Mouse (Mus musculus) yolk sac, embryonic 10.5 days (tissue): ENCODE results near the gene Emilin1.

Source experiments
- DNase-seq: peaks from one replicate; pipeline ENCODE4 v3.0.0-alpha.2; 2017; ENCODE audit warnings: low spot score

The Emilin1 gene

DNA sequence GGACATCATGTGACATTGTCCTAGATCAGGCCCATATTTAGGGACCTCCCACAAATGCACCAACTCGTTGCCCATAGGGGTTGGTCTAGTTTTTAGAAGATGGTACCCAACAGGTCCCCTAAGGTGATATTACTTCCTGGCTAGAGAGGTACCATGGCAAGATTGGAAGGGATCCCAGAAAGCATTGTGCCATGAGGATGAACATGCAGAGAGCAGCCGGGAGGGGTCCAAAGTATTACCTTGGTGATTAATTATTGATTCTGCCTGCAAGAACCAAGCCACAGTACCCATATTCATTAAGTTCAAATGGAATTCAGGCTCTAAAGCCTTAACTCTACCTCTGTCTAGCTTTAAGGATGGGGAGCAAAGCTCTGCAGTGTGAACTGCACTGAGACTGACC is 12.9 kb downstream of the Emilin1 start:
- no peak for DNase-seq

DNA sequence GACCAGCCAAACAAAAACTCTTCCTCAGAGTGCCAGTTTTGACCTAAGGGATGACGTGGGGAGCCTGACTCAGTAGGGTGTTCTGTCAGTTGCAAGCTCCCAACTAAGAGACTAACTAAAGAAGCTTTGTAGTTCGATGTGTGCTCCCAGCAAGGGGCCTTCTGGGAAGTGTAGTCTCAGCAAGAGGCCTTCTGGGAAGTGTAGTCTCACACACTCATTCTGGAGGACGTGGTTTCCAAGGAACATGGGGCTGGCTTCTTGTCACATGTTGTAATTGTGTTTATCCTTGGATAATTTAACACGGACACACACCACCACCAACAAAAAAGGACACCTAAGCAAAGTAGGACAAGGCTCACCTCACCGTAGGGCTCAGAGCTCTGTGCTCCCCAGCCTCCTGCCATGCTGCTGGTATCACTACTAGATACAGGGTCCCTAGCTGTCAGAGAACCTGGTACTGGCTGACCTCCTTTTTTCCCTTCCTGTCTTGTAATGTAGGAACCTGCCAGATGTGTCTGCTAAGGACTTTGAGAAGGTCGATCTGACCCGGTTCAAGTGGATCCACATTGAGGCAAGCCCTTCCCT is 14.8 kb downstream of the Emilin1 start:
- DNase-seq, result no peak

DNA sequence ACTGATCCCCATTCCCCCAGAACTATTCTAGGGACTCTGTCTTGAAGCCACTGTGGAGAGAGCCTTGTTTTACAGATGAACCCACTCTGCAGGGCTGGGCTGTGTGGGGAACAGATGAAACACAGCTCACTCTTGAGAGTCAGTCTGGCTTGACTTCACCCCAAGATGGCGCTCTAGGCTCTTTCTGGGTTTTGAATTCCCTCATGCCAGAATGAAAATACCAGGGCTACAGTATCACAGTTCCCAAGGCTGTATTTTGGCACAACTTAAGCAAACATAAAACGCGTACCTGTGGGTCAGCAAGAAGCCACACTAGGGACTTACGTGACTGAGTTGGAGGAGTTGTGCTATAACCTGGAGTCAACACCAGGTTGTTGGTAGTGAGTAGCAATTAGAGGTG is 16.9 kb downstream of the Emilin1 start:
- DNase-seq, result peak; percentile 19

DNA sequence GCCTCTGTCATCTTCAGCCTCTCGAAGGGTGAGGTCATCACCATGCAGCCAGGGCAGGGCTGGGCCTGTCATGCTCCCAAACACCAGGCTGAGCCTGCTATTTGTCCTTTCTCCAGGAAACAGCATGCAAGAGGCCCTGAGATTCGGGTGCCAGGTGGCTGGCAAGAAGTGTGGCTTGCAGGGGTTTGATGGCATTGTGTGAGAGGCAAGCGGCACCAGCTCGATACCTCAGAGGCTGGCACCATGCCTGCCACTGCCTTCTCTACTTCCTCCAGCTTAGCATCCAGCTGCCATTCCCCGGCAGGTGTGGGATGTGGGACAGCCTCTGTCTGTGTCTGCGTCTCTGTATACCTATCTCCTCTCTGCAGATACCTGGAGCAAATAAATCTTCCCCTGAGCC is 17.6 kb downstream of the Emilin1 start:
- DNase-seq, result no peak

DNA sequence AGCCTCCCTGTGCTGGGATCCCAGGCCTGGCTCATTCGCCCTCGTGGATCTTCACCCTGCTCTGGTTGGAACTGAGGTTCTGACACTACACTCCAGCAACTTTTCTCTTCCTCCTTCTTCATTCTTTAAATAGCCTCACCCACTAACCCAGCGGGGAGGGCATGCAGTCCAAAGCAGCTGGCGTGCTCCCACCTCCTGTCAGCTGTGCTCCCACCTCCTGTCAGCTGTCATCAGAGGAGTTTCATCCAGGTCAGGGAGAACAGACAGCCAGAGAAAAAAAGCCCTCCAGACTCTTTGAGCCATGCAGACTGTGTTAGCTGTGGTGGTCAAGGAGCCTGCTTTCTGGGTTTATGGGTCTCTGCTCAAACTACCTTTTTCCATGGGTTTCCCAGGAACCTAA is 18.2 kb downstream of the Emilin1 start:
- DNase-seq, result no peak

DNA sequence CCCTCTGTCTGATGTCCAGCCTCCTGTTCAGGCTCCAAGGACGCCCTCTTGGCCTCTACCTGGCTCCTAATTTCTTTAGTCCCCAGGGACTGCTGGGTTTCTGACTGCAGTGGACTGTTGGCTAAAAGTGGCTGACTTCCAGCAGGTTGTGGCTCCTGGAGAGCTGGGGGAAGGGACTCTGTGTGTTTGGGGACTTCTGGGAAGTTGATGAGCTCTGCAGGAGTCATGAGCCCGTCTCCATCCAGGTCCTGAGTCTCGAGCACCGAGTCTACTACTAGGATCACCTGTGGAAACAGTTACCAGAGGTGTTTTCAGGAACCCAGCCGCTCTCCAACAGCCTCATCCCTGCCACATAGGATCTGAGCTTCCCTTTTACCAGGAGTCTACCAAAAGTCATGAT is 20.5 kb downstream of the Emilin1 start:
- DNase-seq, result no peak

DNA sequence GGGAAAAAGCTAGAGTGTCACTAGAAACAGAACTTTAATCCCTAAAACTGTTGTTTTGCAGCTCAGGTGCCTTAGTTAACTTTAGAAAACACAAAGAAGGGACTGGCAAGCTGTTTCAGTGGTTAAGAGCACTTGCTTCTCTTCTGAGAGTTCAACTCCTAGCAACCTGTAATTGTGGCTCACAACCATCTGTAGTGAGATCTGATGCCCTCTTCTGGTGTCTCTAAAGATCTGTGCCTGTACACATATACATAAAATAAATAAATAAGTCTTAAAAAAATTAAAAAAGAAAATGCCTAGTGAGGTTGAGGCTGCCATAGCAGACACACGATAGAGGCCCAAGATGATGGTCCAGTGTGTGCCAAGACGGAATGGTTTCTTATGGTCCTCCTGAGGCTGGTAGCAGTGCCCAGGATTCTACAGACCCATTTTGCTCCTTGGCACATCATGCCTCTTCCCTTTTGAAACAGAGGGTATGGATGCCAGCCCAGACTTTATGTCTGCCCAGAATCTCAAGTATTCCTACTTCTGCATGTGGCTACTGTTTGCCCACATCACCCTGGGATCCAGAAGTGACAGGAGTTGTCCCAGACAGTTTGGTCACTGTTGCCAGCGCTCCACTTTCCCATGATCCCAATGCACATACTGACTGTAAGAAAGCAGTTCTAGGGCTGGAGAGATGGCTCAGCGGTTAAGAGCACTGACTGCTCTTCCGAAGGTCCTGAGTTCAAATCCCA is 21.7 kb downstream of the Emilin1 start:
- no peak for DNase-seq

DNA sequence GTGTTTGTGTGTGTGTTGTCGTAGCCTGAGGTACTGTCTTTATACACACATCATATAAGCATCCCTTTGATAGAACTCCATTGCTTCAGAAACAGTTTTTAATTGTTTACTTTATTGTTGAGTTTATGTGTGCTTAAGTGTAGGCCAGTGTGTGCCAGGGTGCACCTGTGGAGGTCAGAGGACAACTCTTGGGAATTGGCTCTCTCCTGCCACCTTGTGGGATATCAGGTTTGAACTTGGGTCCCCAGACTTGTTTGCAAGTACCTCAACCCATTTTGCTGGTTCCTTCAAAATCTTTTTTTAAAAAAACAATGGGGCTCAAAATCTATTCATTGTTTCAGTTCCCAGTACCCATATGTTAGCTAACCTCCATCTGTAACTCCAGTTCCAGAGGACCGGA is 29.8 kb downstream of the Emilin1 start:
- DNase-seq, result no peak

DNA sequence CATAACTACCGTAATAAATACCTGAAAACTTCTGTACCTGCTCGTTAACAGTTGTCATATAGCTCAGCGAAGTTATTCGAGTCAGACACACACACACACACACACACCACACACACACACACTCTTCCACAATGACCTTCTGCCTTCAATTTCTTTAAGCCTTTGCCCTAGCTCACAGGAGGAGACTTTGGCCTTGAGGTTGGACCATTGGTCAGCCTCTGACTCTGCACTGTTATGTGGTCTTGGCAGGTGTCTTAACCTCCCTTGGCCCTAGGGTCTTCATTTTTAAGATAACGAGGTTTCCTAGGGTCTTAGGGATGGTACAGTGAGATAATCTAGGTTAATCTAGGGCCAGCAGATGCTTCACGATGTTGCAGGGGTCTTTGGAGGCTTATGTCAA is 31.1 kb downstream of the Emilin1 start:
- DNase-seq, result no peak

DNA sequence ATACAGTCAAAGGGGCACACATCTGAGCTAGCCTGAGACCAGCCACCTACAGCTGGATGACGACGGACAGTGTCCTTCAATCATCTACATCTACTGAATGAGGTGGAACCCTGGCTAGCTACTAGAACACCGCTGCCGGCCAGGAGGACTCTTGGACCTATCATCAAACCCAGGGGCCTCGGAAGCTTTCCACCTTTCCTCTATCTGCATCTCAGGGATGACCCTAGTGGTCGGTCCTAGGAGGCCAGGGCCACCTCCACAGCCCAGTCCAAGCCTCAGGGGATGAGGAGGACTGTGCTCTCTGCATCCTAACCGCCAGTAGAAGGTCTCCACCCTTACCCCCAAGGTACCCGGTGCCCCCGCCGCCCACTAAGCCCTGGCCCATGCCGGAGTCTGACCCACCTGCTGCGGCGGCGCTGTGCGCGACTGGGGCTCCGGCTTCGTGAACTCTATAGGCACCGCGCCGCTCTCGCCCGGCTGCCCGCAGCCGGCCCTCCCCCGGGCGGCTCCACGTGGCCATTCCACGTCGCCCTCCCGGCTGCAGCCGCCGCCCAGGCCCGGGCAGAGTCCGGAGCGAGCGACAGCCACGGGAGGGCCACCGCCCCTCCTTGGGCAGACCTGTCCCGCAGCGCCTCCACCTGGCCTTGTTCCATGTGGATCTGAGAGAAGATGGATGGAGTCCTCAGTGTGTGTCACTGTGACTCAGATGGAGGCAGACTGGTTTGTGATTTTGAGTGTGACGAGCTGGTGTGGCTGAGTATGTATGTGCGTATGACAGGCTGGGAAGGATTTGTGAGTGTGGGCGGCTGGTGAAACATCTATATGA is 32.0 kb downstream of the Emilin1 start, which contains the start of gene Cgref1:
Cgref1 (minus strand) TSS at position 636 of the 826 bp plus-strand sequence.
- DNase-seq, result peak; percentile 78

DNA sequence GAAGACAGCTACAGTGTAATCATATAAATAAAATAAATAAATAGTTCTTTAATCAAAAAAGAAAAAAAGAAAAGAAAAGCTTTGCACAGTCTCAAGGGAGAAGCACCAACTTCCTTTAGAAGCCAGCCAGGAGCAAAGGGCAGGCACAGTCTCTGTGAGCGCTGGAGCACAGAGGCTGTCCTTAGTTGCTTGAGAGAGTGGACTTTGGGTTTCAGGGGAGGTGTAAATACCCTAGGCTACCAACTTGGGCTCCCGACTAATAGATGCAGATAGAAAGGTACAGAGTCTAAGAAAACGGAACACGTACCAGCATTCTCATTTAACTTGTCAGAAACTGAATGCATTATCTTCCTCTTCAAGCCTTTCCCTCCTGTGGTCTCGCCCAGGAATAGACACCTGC is 35.4 kb downstream of the Emilin1 start:
- DNase-seq, result peak; percentile 73

DNA sequence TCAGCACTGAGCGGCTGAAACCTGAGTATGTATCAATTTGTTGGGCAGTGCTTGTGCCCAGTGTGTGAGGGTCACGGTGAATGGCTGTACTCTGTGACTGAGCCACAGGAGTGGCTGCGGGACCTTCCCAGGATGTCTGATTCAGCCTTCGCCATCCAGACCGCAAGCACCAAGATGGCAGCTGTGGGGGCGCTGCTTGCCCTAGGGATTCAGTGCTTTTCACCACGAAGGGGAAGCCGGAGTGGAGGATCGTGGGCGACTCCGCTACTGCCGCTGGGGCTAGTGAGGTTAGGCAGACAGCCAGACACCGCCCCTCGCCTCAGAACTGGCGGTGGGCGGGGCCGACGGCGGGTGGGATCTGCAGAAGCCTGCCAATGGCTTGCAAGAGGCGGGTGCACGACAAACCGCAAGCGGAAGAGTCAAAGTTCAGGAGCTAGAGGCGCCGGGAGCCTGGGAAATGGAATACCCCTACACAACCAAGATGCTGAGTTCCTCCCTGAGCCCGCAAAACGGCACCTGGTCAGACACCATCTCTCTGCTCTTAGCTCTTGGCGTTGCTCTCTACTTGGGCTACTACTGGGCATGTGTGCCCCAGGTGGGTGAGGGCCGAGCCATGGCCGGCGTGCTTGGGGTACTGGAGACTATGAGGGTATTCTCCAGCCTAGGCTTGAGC is 36.6 kb downstream of the Emilin1 start:
- DNase-seq, result peak; percentile 95

DNA sequence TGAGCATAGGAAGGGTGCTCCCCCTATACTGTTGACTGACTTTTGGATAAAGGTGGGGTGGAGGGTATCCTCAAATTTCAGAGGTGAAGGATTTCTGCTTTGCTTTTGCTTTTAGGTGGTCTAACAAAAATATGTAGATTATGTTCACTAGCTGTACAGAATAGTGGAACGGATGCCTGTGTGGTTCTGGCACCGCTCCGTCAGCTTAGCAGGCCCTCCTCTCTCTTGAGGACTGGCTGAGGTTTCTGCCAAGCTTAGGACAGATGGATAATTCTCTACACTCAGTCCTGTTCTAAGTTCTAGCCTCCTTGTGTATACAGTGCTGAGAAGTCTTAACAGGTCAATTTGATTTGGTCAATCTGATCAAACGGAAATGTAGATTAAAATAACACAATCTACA is 37.2 kb downstream of the Emilin1 start:
- DNase-seq, result no peak

DNA sequence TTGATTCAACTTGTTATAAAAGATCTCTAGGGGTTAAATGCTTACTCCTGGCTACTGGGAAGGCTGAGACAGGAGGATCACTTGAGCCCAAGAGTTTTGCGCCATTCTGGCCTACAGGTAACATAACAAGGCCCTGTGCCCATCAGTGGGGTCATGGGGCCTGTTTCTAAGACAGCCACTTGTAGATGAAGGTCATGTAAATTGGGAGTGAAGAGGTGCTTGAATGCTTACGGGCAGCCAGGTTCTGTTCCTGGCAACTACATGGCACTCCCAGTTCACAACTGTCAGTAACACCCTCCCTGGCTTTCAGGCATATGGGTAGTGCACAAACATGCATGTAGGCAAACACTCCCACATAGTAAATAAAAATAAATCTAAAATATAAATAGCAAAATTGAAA is 37.7 kb downstream of the Emilin1 start:
- no peak for DNase-seq

DNA sequence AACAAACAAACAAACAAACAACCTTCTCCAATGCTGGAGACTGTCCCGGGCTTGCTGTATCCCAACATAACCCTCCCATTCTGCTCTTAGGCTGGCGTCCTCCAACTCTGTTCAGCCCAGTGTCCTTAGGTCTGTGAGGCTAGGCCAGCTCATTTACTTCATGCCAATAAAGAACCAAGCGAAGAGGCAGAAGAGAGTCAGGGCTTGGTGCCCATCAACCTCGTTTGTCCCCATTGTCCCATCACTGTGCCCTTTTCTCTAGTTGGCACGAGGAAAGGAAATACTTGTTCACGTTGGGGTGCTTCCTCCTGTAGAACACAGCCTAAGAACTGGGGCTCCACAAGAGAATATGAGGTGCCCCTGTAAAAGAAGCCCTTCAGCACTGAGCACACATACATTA is 38.5 kb downstream of the Emilin1 start:
- DNase-seq, result no peak

DNA sequence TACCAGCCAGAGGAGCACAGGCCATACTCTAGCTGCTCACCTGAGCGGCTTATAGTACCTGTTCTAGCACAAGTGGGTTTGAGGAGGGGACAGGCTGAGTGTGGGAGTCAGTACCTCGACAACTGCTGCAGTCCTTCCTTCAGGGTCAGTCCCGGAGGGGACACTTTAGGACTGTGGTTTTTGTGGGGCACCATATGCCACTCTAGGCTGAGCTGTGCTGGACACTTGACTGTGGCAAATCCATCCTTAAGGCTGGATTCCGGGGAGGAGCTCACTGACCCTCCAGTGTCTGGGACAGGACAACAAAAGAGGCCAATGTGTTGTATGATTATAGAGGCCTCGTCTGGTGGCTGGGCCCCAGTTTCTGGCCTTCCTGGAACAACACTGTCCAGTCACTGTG is 39.3 kb downstream of the Emilin1 start:
- DNase-seq, result no peak

DNA sequence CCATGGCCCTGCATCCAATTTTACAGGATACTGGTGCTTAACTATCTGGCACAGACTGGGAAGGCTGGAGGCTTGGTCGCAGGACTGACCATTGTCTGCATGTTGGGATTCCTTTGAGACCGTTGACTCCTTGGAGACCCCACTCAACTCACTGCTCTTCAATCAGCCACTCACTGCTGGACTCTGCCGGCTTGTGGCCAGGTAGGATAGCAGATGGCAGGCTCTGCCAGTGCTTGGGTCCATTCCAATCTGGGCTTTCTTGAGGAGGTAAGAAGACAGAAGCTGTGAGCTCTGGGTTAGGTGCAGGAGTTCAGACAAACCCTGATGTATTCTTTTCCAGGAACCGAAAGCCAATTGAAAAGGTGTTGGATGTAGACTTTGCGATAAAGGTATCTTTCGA is 40.9 kb downstream of the Emilin1 start:
- DNase-seq, result no peak

DNA sequence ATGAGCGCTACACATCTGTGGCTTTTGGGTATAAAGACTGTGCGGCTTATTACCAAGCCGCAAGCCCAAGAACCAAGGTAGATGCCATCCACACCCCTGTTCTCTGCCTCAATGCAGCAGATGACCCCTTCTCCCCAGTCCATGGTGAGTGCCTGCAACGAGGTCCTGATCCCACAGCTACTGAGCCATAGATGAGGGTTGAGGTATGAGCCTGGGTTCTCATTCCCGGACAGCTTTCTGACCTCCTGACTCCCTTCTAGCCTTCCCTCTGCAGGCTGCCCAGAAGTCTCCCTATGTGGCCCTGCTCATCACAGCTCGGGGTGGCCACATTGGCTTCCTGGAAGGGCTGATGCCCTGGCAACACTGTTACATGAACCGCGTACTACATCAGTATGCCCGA is 41.4 kb downstream of the Emilin1 start:
- no peak for DNase-seq

DNA sequence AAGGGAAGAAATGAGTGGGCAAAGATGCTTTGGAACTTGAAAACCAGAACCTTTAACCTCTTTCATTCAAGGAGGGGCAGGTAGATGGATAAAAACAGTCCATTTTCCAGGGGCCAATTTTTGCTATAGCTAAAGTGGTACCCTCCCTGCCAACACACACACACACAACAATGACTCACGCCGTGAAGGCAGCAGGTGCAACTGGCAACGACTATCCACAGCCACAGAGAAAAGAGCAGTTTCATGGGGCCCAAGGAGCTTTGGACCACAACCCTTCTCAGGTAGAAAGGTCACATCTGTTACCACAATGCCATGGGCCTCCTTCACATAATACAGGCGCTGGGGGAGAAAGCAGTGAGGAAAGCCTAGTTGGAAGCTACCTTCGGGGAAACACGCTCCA is 42.5 kb downstream of the Emilin1 start:
- no peak for DNase-seq

DNA sequence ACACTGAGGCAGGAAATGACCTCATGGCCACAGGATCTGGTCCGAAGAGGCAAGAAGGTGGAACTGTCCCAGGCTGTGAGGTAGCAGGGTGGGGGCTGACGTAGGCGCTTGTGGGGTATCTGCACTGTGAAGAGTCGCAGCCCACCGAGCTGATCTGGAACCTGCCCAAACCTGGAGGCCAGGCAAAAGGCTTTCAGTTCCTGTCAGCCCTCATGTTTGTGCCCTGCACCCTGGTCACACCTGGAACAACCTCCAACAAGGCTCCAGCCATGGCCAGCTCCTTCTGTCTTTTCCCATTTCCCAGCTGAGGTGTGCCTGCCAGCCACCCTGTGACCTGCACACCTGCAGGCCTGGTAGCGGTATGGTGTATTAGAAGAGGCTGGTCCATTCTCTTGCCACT is 44.7 kb downstream of the Emilin1 start:
- DNase-seq, result no peak

DNA sequence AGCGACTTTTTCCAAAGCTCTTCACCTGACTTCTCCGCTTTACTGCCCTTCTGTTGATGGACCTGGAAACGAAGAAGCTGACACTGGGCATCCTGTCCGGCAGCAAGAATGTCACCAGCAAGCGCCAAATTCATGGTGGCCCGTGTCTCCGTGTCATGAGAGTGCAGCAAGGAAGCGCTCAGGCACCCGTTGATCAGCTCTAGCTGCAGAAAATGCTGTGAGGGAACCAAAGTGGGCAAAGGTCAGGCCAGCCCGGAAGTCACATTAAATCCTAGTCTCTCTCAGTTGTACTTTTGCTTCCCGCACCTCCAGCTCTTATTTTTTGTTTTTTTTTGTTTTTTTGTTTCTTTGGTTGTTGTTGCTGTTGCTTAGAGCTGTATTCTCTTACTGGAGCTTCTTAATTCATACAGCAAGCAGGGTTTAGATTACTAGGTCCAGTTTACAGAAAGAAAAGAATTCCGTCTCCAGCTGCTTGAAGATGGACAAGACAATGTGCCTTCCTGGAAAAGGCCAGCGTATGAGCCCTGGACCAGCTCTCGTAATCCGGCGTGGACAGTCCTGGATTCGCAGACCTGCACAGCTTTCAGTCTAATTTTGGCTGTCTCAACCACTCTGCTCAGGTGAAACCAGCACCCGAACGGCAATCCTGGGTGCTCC is 46.1 kb downstream of the Emilin1 start:
- peak; percentile 76 for DNase-seq

DNA sequence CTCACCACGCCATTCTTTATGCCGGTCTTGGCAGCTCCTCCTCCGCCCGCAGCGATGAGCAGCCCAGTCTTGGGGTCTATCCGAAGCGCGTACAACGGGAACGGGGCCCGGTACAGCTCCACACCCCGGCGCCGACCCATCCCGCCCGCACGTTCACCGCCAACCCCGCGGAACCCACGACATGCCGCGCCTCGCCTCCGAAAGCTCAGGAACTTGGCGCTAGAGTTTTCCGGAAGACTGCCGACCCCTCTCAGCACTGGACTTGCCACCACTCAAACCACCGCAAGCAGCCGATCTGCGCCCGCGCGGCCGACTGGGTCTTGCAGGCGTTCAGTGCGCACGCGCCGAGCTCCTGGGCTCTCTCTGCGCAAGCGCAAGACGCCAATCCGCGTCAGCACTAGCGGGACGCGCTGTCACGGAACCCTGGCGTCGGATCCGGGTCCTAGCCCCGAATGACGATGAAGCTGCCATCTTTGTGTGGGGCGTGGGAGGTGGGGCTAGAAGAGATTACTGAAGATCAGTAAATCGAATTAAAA is 46.8 kb downstream of the Emilin1 start, which contains the start of gene Preb:
Preb (minus strand) TSS at position 396 of the 536 bp plus-strand sequence.
- peak; percentile 96 for DNase-seq
